Mouse (Mus musculus): ENCODE data around the gene Frat1. TPM values are rescaled to one million over a fixed set of nuclear protein-coding genes. Genes with fewer than 3 reads are reported as not detected.

The Frat1 gene
- polyA plus RNA-seq, 1 experiment from 2014 or later, result 10.1 TPM

DNA sequence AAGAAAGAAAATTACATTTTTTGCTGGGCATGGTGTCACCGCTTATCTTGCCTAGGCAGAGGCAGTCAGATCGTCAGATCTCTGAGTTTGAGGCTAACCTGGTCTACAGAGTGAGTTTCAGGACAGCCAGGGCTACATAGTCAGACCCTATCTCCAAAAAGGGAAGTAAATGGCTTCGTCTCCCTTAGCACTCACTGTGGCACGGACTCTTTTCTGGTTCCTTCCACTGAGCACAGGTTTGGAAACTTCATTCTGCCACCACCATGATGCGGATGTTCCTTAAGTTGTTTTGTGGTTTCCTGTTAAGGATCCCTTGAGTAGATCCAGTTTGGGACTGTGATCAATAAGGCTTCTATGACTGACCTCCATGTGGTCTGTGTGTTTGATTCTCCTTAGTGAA is 4.8 kb upstream of the Frat1 start:
- Histone ChIP-seq H3K9me3 (ENCODE audit: control insufficient read depth, low read length) (no peaks in the 10 kb centered on the region), H3K4me1 (ENCODE audit: control insufficient read depth, insufficient read depth, low read length) (peaks cover 2% of the 10 kb centered on the region; the same call in 1 of the 2 replicates), H3K27me3 (ENCODE audit: control insufficient read depth, insufficient read depth, low read length) (no peaks in the 10 kb centered on the region), H3K36me3 (ENCODE audit: control insufficient read depth, insufficient read depth, low read length) (no peaks in the 10 kb centered on the region), H3K4me3 (ENCODE audit: low read depth, low read length) (no peak overlapping the region), H3K27ac (ENCODE audit: low read depth, low read length) (no peak overlapping the region), H3K9ac (ENCODE audit: low read length) (no peak overlapping the region), H3K4me2 (no peak overlapping the region)
- WGBS, result 84% methylated on average over 5 of the region's 5 CpGs
- DNase-seq (ENCODE audit: low spot score, missing footprints) (peak; percentile 17), ATAC-seq (ENCODE audit: low FRiP score) (no peak)

DNA sequence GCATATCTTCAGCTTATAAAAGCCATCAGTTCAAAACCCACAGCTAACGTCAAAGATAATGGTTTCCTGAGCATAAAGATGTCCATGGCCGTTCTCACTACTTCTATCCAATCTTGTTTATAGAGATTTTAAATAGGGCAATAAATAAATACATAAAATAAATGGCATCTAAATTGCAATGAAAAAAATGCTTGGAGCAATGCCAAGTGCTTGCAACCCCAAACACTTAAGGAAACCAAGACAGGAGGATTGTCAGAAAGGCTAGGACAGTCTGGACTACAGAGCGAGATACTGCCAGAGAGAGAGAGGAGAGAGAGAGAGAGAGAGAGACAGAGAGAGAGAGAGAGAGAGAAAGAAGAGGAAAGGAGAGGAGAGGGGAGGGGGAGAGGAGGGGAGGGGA is 3.2 kb upstream of the Frat1 start:
- WGBS, result 86% methylated on average over 3 of the region's 3 CpGs
- H3K27ac ChIP-seq (ENCODE audit: low read depth, low read length), result no peak overlapping the region
- peak; percentile 6 for DNase-seq (ENCODE audit: low spot score, missing footprints)
- H3K9ac ChIP-seq (ENCODE audit: low read length), result no peak overlapping the region
- H3K4me1 ChIP-seq (ENCODE audit: control insufficient read depth, insufficient read depth, low read length), result peaks cover 14% of the 10 kb centered on the region
- H3K4me2 ChIP-seq, result no peak overlapping the region
- H3K4me3 ChIP-seq (ENCODE audit: low read depth, low read length), result no peak overlapping the region
- no peak for ATAC-seq (ENCODE audit: low FRiP score)
- H3K27me3 ChIP-seq (ENCODE audit: control insufficient read depth, insufficient read depth, low read length), result peaks cover under 1% of the 10 kb centered on the region; the same call in 1 of the 2 replicates
- no peaks in the 10 kb centered on the region for H3K36me3 ChIP-seq (ENCODE audit: control insufficient read depth, insufficient read depth, low read length)
- H3K9me3 ChIP-seq (ENCODE audit: control insufficient read depth, low read length), result no peaks in the 10 kb centered on the region

DNA sequence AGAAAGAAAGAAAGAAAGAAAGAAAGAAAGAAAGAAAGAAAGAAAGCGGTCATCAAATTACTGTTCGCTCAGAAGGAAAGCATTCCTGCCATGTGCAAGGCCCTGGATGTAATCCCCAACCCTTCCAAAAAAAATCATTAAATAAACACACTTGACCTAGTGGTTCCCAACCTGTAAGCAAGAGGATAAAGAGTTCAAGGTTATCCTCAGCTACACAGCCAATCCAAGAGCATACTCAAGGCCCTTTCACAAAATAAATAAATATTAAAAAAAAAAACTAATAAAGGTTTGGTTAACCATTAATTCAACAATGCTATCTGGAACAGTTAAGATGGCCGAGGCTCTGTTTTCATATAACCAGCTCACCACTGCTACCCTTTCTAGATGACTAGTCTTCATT is 829 bp upstream of the Frat1 start:
- Histone ChIP-seq H3K4me3 (ENCODE audit: low read depth, low read length) (peak overlapping the region; percentile 67), H3K9me3 (ENCODE audit: control insufficient read depth, low read length) (no peaks in the 10 kb centered on the region), H3K4me1 (ENCODE audit: control insufficient read depth, insufficient read depth, low read length) (peaks cover 21% of the 10 kb centered on the region), H3K27ac (ENCODE audit: low read depth, low read length) (peak overlapping the region; percentile 48), H3K4me2 (peak overlapping the region; percentile 99), H3K9ac (ENCODE audit: low read length) (peak overlapping the region; percentile 45; the same call in 1 of the 2 replicates), H3K36me3 (ENCODE audit: control insufficient read depth, insufficient read depth, low read length) (no peaks in the 10 kb centered on the region), H3K27me3 (ENCODE audit: control insufficient read depth, insufficient read depth, low read length) (peaks cover 6% of the 10 kb centered on the region; the same call in 1 of the 2 replicates)
- DNase-seq (ENCODE audit: low spot score, missing footprints) (peak; percentile 77), ATAC-seq (ENCODE audit: low FRiP score) (no peak)
- WGBS, result 76% methylated on average over 3 of the region's 3 CpGs

DNA sequence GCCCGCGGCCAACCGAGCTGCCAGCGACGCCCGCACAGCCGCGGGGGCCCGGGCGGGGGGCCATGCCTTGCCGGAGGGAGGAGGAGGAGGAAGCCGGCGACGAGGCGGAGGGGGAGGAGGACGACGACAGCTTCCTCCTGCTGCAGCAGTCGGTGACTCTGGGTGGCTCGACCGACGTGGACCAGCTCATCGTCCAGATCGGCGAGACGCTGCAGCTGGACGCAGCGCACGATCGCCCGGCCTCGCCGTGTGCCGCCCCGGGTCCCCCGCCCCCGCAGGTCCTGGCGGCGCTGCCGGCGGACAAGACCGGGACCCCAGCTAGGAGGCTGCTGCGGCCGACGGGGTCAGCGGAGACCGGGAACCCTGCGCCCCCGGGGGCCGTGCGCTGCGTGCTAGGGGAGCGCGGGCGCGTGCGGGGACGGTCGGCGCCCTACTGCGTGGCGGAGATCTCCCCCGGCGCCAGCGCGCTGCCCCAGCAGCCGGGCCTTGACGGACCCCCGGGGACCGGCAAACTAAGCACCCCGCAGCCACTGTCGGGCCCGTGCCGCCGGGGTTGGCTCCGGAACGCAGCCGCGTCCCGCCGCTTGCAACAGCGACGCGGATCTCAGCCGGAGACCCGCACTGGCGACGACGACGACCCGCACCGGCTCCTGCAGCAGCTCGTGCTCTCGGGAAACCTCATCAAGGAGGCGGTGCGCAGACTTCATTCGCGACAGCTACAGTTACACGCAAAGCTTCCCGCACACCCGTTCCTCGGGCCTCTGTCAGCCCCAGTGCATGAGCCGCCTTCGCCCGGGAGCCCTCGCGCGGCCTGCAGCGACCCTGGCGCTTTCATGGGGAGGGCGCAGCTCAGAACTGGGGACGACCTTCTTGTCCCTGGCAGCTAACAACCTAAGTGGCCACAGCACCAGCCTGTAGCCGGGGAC is 599 bp downstream of the Frat1 start:
- under 1% methylated on average over 85 of the region's 112 CpGs for WGBS
- peak overlapping the region; percentile 73 for H3K9ac ChIP-seq (ENCODE audit: low read length)
- peak; percentile 78 for ATAC-seq (ENCODE audit: low FRiP score)

GRCm38 (mm10) chr19:41831101-41831570 is 1.4 kb downstream of the Frat1 start:
- under 1% methylated on average over 19 of the region's 19 CpGs for WGBS
- H3K27ac ChIP-seq (ENCODE audit: low read depth, low read length), result no peak overlapping the region

More for the DNA sequence above, 599 bp downstream of the Frat1 start:
- peak overlapping the region; percentile 67 for H3K4me3 ChIP-seq (ENCODE audit: low read depth, low read length)
- H3K4me1 ChIP-seq (ENCODE audit: control insufficient read depth, insufficient read depth, low read length), result peaks cover 23% of the 10 kb centered on the region
- H3K36me3 ChIP-seq (ENCODE audit: control insufficient read depth, insufficient read depth, low read length), result no peaks in the 10 kb centered on the region
- H3K4me2 ChIP-seq, result peak overlapping the region; percentile 99
- peaks cover 6% of the 10 kb centered on the region; the same call in 1 of the 2 replicates for H3K27me3 ChIP-seq (ENCODE audit: control insufficient read depth, insufficient read depth, low read length)
- H3K27ac ChIP-seq (ENCODE audit: low read depth, low read length), result peak overlapping the region; percentile 90
- H3K9me3 ChIP-seq (ENCODE audit: control insufficient read depth, low read length), result no peaks in the 10 kb centered on the region
- DNase-seq (ENCODE audit: low spot score, missing footprints), result peak; percentile 97

GRCm38 (mm10) chr19:41831718-41832391 is 2.1 kb downstream of the Frat1 start:
- peak overlapping the region; percentile 73 for H3K9ac ChIP-seq (ENCODE audit: low read length)
- H3K4me2 ChIP-seq, result peak overlapping the region; percentile 99
- no peaks in the 10 kb centered on the region for H3K9me3 ChIP-seq (ENCODE audit: control insufficient read depth, low read length)
- H3K27ac ChIP-seq (ENCODE audit: low read depth, low read length), result no peak overlapping the region
- WGBS, result 4% methylated on average over 14 of the region's 14 CpGs
- ATAC-seq (ENCODE audit: low FRiP score) (no peak), DNase-seq (ENCODE audit: low spot score, missing footprints) (peak; percentile 89)
- H3K36me3 ChIP-seq (ENCODE audit: control insufficient read depth, insufficient read depth, low read length), result no peaks in the 10 kb centered on the region
- peaks cover 6% of the 10 kb centered on the region; the same call in 1 of the 2 replicates for H3K27me3 ChIP-seq (ENCODE audit: control insufficient read depth, insufficient read depth, low read length)
- peak overlapping the region; percentile 67 for H3K4me3 ChIP-seq (ENCODE audit: low read depth, low read length)
- peaks cover 28% of the 10 kb centered on the region for H3K4me1 ChIP-seq (ENCODE audit: control insufficient read depth, insufficient read depth, low read length)

More at GRCm38 (mm10) chr19:41831101-41831570, 1.4 kb downstream of the Frat1 start:
- Histone ChIP-seq H3K27me3 (ENCODE audit: control insufficient read depth, insufficient read depth, low read length) (peaks cover 6% of the 10 kb centered on the region; the same call in 1 of the 2 replicates), H3K4me1 (ENCODE audit: control insufficient read depth, insufficient read depth, low read length) (peaks cover 28% of the 10 kb centered on the region), H3K36me3 (ENCODE audit: control insufficient read depth, insufficient read depth, low read length) (no peaks in the 10 kb centered on the region), H3K9ac (ENCODE audit: low read length) (peak overlapping the region; percentile 73), H3K9me3 (ENCODE audit: control insufficient read depth, low read length) (no peaks in the 10 kb centered on the region), H3K4me2 (peak overlapping the region; percentile 99), H3K4me3 (ENCODE audit: low read depth, low read length) (peak overlapping the region; percentile 67)
- no peak for DNase-seq (ENCODE audit: low spot score, missing footprints)
- ATAC-seq (ENCODE audit: low FRiP score), result no peak

- Histone ChIP-seq H3K4me1 (ENCODE audit: control insufficient read depth, insufficient read depth, low read length) (peaks cover 28% of the 10 kb centered on the region), H3K4me2 (peak overlapping the region; percentile 23; the same call in 1 of the 2 replicates), H3K9ac (ENCODE audit: low read length) (no peak overlapping the region; the same call in 1 of the 2 replicates), H3K36me3 (ENCODE audit: control insufficient read depth, insufficient read depth, low read length) (no peaks in the 10 kb centered on the region), H3K4me3 (ENCODE audit: low read depth, low read length) (no peak overlapping the region; the same call in 1 of the 2 replicates), H3K27me3 (ENCODE audit: control insufficient read depth, insufficient read depth, low read length) (peaks cover 6% of the 10 kb centered on the region; the same call in 1 of the 2 replicates), H3K27ac (ENCODE audit: low read depth, low read length) (no peak overlapping the region), H3K9me3 (ENCODE audit: control insufficient read depth, low read length) (no peaks in the 10 kb centered on the region)
- DNase-seq (ENCODE audit: low spot score, missing footprints) (peak; percentile 74), ATAC-seq (ENCODE audit: low FRiP score) (no peak)
- 71% methylated on average over 13 of the region's 13 CpGs for WGBS
These were observed 2.9 kb downstream of the Frat1 start for GRCm38 (mm10) chr19:41832501-41833201.

DNA sequence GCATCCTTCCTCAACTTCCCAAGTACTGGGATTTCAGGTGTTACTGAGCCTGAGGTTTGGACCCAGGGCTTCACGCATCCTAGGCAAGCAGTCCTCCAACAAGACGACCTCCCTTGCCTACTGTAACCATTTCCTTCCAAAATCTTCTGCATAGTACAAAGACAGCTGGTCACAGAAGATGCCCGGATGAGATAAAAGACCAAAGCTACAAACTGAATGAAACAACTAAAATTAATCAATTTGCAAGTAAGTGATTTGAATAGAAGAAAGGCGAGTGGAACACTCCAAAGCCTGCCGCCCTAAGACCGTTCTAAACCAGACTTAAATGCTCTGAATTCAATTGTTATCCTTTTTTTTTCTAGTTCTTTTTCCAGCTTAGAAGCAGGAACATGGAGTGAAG is 5.6 kb downstream of the Frat1 start:
- Histone ChIP-seq H3K4me3 (ENCODE audit: low read depth, low read length) (no peak overlapping the region), H3K9ac (ENCODE audit: low read length) (no peak overlapping the region; the same call in 1 of the 2 replicates), H3K4me2 (no peak overlapping the region), H3K9me3 (ENCODE audit: control insufficient read depth, low read length) (no peaks in the 10 kb centered on the region), H3K36me3 (ENCODE audit: control insufficient read depth, insufficient read depth, low read length) (no peaks in the 10 kb centered on the region), H3K4me1 (ENCODE audit: control insufficient read depth, insufficient read depth, low read length) (peaks cover 23% of the 10 kb centered on the region), H3K27ac (ENCODE audit: low read depth, low read length) (no peak overlapping the region), H3K27me3 (ENCODE audit: control insufficient read depth, insufficient read depth, low read length) (peaks cover 6% of the 10 kb centered on the region; the same call in 1 of the 2 replicates)
- DNase-seq (ENCODE audit: low spot score, missing footprints), result peak; percentile 72
- ATAC-seq (ENCODE audit: low FRiP score), result no peak
- 51% methylated on average over 6 of the region's 6 CpGs for WGBS

Measured in midbrain, embryonic 11.5 days (tissue).